Mouse (Mus musculus): ENCODE measurements around the gene Gpsm1. TPM values are rescaled to one million over a fixed set of nuclear protein-coding genes. Genes with fewer than 3 reads are reported as not detected.

Gpsm1 gene
- polyA plus RNA-seq, 1 experiment from 2014 or later, result 149 TPM

GRCm38 (mm10) chr2:26314281-26315071 lies 839 bp upstream of the Gpsm1 start:
- Histone ChIP-seq H3K27me3 (no peaks in the 10 kb centered on the region), H3K4me3 (peak overlapping the region; percentile 78), H3K9me3 (no peaks in the 10 kb centered on the region), H3K4me1 (replicated peaks) (peaks cover 49% of the 10 kb centered on the region), H3K27ac (peak overlapping the region; percentile 98), H3K36me3 (0 out of 2 replicates have a peak, but pooled peaks cover 5% of the 10 kb centered on the region), H3K9ac (peak overlapping the region; percentile 96), H3K4me2 (peak overlapping the region; percentile 99)
- 62% methylated on average over 13 of the region's 13 CpGs for WGBS
- no peak for ATAC-seq (ENCODE audit: low FRiP score)

GRCm38 (mm10) chr2:26315925-26316311 lies 603 bp downstream of the Gpsm1 start:
- Histone ChIP-seq H3K4me3 (peak overlapping the region; percentile 78), H3K27ac (peak overlapping the region; percentile 98), H3K4me2 (peak overlapping the region; percentile 99), H3K9me3 (no peaks in the 10 kb centered on the region), H3K9ac (peak overlapping the region; percentile 96), H3K27me3 (no peaks in the 10 kb centered on the region), H3K4me1 (replicated peaks) (peaks cover 64% of the 10 kb centered on the region), H3K36me3 (peaks cover 8% of the 10 kb centered on the region; the same call in 1 of the 2 replicates)
- peak; percentile 55 for ATAC-seq (ENCODE audit: low FRiP score)
- 0% methylated on average over 11 of the region's 11 CpGs for WGBS

GRCm38 (mm10) chr2:26316576-26317246 lies 1.4 kb downstream of the Gpsm1 start:
- ATAC-seq (ENCODE audit: low FRiP score), result no peak
- peak overlapping the region; percentile 99 for H3K4me2 ChIP-seq
- peak overlapping the region; percentile 98 for H3K27ac ChIP-seq
- peak overlapping the region; percentile 78 for H3K4me3 ChIP-seq
- WGBS, result 52% methylated on average over 9 of the region's 9 CpGs
- no peaks in the 10 kb centered on the region for H3K9me3 ChIP-seq
- peaks cover 72% of the 10 kb centered on the region for H3K4me1 ChIP-seq (replicated peaks)
- H3K9ac ChIP-seq, result peak overlapping the region; percentile 96
- no peaks in the 10 kb centered on the region for H3K27me3 ChIP-seq
- peaks cover 8% of the 10 kb centered on the region; the same call in 1 of the 2 replicates for H3K36me3 ChIP-seq

GRCm38 (mm10) chr2:26317371-26317770 lies 2.1 kb downstream of the Gpsm1 start:
- peak overlapping the region; percentile 98; the same call in 1 of the 2 replicates for H3K27ac ChIP-seq
- no peak for ATAC-seq (ENCODE audit: low FRiP score)
- peak overlapping the region; percentile 99 for H3K4me2 ChIP-seq

GRCm38 (mm10) chr2:26317991-26318672 lies 2.8 kb downstream of the Gpsm1 start:
- H3K9me3 ChIP-seq, result no peaks in the 10 kb centered on the region
- peak overlapping the region; percentile 99 for H3K4me2 ChIP-seq
- ATAC-seq (ENCODE audit: low FRiP score), result no peak
- H3K4me3 ChIP-seq, result peak overlapping the region; percentile 78
- H3K27ac ChIP-seq, result no peak overlapping the region
- H3K4me1 ChIP-seq (replicated peaks), result peaks cover 80% of the 10 kb centered on the region
- WGBS, result 84% methylated on average over 3 of the region's 3 CpGs
- no peaks in the 10 kb centered on the region for H3K27me3 ChIP-seq
- peak overlapping the region; percentile 96 for H3K9ac ChIP-seq
- H3K36me3 ChIP-seq, result peaks cover 19% of the 10 kb centered on the region

More at GRCm38 (mm10) chr2:26317371-26317770, 2.1 kb downstream of the Gpsm1 start:
- Histone ChIP-seq H3K4me1 (replicated peaks) (peaks cover 78% of the 10 kb centered on the region), H3K9ac (peak overlapping the region; percentile 96), H3K27me3 (no peaks in the 10 kb centered on the region), H3K9me3 (no peaks in the 10 kb centered on the region), H3K36me3 (peaks cover 11% of the 10 kb centered on the region), H3K4me3 (peak overlapping the region; percentile 78)
- 73% methylated on average over 3 of the region's 3 CpGs for WGBS

GRCm38 (mm10) chr2:26319109-26319508 lies 3.8 kb downstream of the Gpsm1 start:
- H3K9me3 ChIP-seq, result no peaks in the 10 kb centered on the region
- H3K9ac ChIP-seq, result peak overlapping the region; percentile 55; the same call in 1 of the 2 replicates
- no peaks in the 10 kb centered on the region for H3K27me3 ChIP-seq
- H3K4me1 ChIP-seq (replicated peaks), result peaks cover 78% of the 10 kb centered on the region
- WGBS, result 92% methylated on average over 9 of the region's 9 CpGs
- peak overlapping the region; percentile 99; the same call in 1 of the 2 replicates for H3K4me2 ChIP-seq
- no peak overlapping the region for H3K4me3 ChIP-seq
- H3K27ac ChIP-seq, result no peak overlapping the region
- ATAC-seq (ENCODE audit: low FRiP score), result no peak
- peaks cover 29% of the 10 kb centered on the region for H3K36me3 ChIP-seq

GRCm38 (mm10) chr2:26319519-26320244 lies 4.4 kb downstream of the Gpsm1 start:
- Histone ChIP-seq H3K36me3 (peaks cover 34% of the 10 kb centered on the region), H3K27me3 (no peaks in the 10 kb centered on the region), H3K9me3 (no peaks in the 10 kb centered on the region), H3K4me2 (no peak overlapping the region), H3K9ac (peak overlapping the region; percentile 55), H3K4me3 (no peak overlapping the region), H3K4me1 (replicated peaks) (peaks cover 72% of the 10 kb centered on the region), H3K27ac (no peak overlapping the region)
- WGBS, result 93% methylated on average over 13 of the region's 13 CpGs
- ATAC-seq (ENCODE audit: low FRiP score), result no peak

- no peaks in the 10 kb centered on the region for H3K9me3 ChIP-seq
- H3K4me3 ChIP-seq, result no peak overlapping the region
- H3K27me3 ChIP-seq, result no peaks in the 10 kb centered on the region
- H3K9ac ChIP-seq, result peak overlapping the region; percentile 55
- WGBS, result 81% methylated on average over 14 of the region's 14 CpGs
- H3K36me3 ChIP-seq, result peaks cover 43% of the 10 kb centered on the region
- no peak overlapping the region for H3K4me2 ChIP-seq
- ATAC-seq (ENCODE audit: low FRiP score), result no peak
- H3K4me1 ChIP-seq (replicated peaks), result peaks cover 66% of the 10 kb centered on the region
- H3K27ac ChIP-seq, result no peak overlapping the region
Observed at GRCm38 (mm10) chr2:26320245-26321185, 5.2 kb downstream of the Gpsm1 start.

GRCm38 (mm10) chr2:26323589-26324325 lies 8.4 kb downstream of the Gpsm1 start:
- Histone ChIP-seq H3K4me1 (replicated peaks) (peaks cover 38% of the 10 kb centered on the region), H3K27me3 (no peaks in the 10 kb centered on the region), H3K4me2 (no peak overlapping the region), H3K36me3 (peaks cover 62% of the 10 kb centered on the region), H3K9ac (0 out of 2 replicates have a peak overlapping the region, but pooled peaks have one; percentile 8), H3K27ac (no peak overlapping the region), H3K4me3 (no peak overlapping the region), H3K9me3 (no peaks in the 10 kb centered on the region)
- no peak for ATAC-seq (ENCODE audit: low FRiP score)
- WGBS, result 95% methylated on average over 13 of the region's 13 CpGs

GRCm38 (mm10) chr2:26324917-26325316 lies 9.6 kb downstream of the Gpsm1 start:
- WGBS, result 86% methylated on average over 2 of the region's 2 CpGs
- peaks cover 73% of the 10 kb centered on the region for H3K36me3 ChIP-seq
- no peak for ATAC-seq (ENCODE audit: low FRiP score)

More at GRCm38 (mm10) chr2:26324917-26325316, 9.6 kb downstream of the Gpsm1 start:
- peaks cover 34% of the 10 kb centered on the region for H3K4me1 ChIP-seq (replicated peaks)
- no peak overlapping the region for H3K4me3 ChIP-seq
- H3K9ac ChIP-seq, result no peak overlapping the region
- H3K4me2 ChIP-seq, result no peak overlapping the region
- H3K27me3 ChIP-seq, result no peaks in the 10 kb centered on the region
- no peaks in the 10 kb centered on the region for H3K9me3 ChIP-seq
- H3K27ac ChIP-seq, result no peak overlapping the region
